Mouse (Mus musculus): Measurements from ENCODE around the gene Skap1. TPM values are rescaled to one million over a fixed set of nuclear protein-coding genes. Genes with fewer than 3 reads are reported as not detected.
A peak's percentile ranks its signal among the peaks of the same experiment; 100 is the strongest.

Gene Skap1
- polyA plus RNA-seq, 2 experiments, result 0.11 to 0.14 TPM

DNA sequence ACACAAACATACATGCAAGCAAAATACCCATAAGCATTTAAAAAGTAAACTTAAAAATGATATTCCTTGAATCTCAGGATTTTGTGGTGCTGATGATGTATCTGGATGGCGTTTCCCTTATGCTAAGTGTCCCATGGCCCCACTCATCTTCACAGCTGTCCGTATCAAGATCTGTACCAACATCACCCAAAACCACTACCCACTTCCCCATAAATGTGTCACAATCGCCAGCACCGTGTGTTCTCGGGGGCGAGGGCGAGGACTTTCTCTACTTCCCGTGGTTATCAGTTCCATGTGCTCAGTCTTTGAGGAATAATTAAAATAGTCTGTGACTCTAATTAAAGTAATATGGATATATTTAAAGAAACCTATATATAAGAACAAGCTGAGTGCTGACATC is 189.5 kb downstream of the Skap1 start:
- Histone ChIP-seq H3K9me3 (ENCODE audit: control insufficient read depth, low read length) (no peaks in the 10 kb centered on the region), H3K27ac (no peak overlapping the region), H3K4me1 (replicated peaks; ENCODE audit: control insufficient read depth in 2 of 2, insufficient read depth in 2 of 2, low read length in 1 of 2) (no peaks in the 10 kb centered on the region), H3K4me3 (ENCODE audit: insufficient read depth in 1 of 2, low read depth in 2 of 2, low read length in 2 of 2) (no peak overlapping the region), H3K36me3 (replicated peaks; ENCODE audit: control insufficient read depth, insufficient read depth, low read depth) (no peaks in the 10 kb centered on the region), H3K27me3 (ENCODE audit: control insufficient read depth, insufficient read depth, low read length) (no peaks in the 10 kb centered on the region), H3K9ac (replicated peaks) (no peak overlapping the region), H3K4me2 (ENCODE audit: low read depth) (no peak overlapping the region)
- DNase-seq (ENCODE audit: low read depth in 3 of 3, low spot score in 3 of 3) (no peak), ATAC-seq (ENCODE audit: insufficient read depth) (no peak)
- 9% methylated on average over 8 of the region's 8 CpGs for WGBS (ENCODE audit: insufficient replicate concordance)
- TF ChIP-seq CTCF (IDR thresholded peaks at IDR 0.05; ENCODE audit: low read depth) (no peak), EP300 (IDR thresholded peaks at IDR 0.05; ENCODE audit: low read depth) (no peak)

- ATAC-seq (ENCODE audit: insufficient read depth) (no peak), DNase-seq (ENCODE audit: low read depth in 3 of 3, low spot score in 3 of 3) (no peak)
- Histone ChIP-seq H3K27ac (no peak overlapping the region), H3K4me2 (ENCODE audit: low read depth) (no peak overlapping the region), H3K9ac (replicated peaks) (no peak overlapping the region), H3K4me3 (ENCODE audit: insufficient read depth in 1 of 2, low read depth in 2 of 2, low read length in 2 of 2) (no peak overlapping the region), H3K4me1 (replicated peaks; ENCODE audit: control insufficient read depth in 2 of 2, insufficient read depth in 2 of 2, low read length in 1 of 2) (no peaks in the 10 kb centered on the region), H3K9me3 (ENCODE audit: control insufficient read depth, low read length) (no peaks in the 10 kb centered on the region), H3K36me3 (replicated peaks; ENCODE audit: control insufficient read depth, insufficient read depth, low read depth) (no peaks in the 10 kb centered on the region), H3K27me3 (ENCODE audit: control insufficient read depth, insufficient read depth, low read length) (no peaks in the 10 kb centered on the region)
- 52% methylated on average over 1 of the region's 1 CpGs for WGBS (ENCODE audit: insufficient replicate concordance)
- TF ChIP-seq EP300 (IDR thresholded peaks at IDR 0.05; ENCODE audit: low read depth), result no peak
- TF ChIP-seq CTCF (IDR thresholded peaks at IDR 0.05; ENCODE audit: low read depth), result no peak
Observed at GRCm38 (mm10) chr11:96658420-96658819, 194.0 kb downstream of the Skap1 start.

DNA sequence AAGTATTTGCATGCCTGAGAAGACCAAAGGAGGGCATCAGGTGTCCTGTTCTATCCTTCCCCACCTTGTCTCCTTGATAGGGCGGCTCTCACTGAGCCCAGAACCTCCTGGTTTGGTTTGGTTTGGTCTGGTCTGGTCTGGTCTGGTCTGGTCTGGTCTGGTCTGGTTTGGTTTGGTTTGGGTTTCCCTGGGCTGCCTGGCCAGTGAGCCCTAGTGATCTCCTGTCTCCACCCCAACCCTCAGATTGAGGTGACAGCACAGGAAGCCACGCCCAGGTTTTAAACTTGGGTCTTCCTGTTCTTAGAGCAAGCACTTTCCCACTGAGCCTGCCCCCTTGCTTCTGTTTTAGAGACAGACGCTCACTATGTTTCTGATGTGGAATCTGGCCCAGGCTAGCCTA is 202.5 kb downstream of the Skap1 start:
- 32% methylated on average over 3 of the region's 3 CpGs for WGBS (ENCODE audit: insufficient replicate concordance)
- no peak for DNase-seq (ENCODE audit: low read depth in 3 of 3, low spot score in 3 of 3)
- Histone ChIP-seq H3K27ac (no peak overlapping the region), H3K4me3 (ENCODE audit: insufficient read depth in 1 of 2, low read depth in 2 of 2, low read length in 2 of 2) (no peak overlapping the region), H3K27me3 (ENCODE audit: control insufficient read depth, insufficient read depth, low read length) (no peaks in the 10 kb centered on the region), H3K4me2 (ENCODE audit: low read depth) (no peak overlapping the region), H3K4me1 (replicated peaks; ENCODE audit: control insufficient read depth in 2 of 2, insufficient read depth in 2 of 2, low read length in 1 of 2) (peaks cover 0 to 2% of the 10 kb centered on the region in 2 experiments; a peak in 1 of 4 replicates), H3K36me3 (replicated peaks; ENCODE audit: control insufficient read depth, insufficient read depth, low read depth) (no peaks in the 10 kb centered on the region), H3K9me3 (ENCODE audit: control insufficient read depth, low read length) (no peaks in the 10 kb centered on the region), H3K9ac (replicated peaks) (no peak overlapping the region)
- no peak for ATAC-seq (ENCODE audit: insufficient read depth)
- no peak for TF ChIP-seq EP300 (IDR thresholded peaks at IDR 0.05; ENCODE audit: low read depth)
- TF ChIP-seq CTCF (IDR thresholded peaks at IDR 0.05; ENCODE audit: low read depth), result no peak

- no peak overlapping the region for H3K4me2 ChIP-seq (ENCODE audit: low read depth)
- H3K9ac ChIP-seq (replicated peaks), result no peak overlapping the region
- H3K9me3 ChIP-seq (ENCODE audit: control insufficient read depth, low read length), result no peaks in the 10 kb centered on the region
- no peak overlapping the region for H3K4me3 ChIP-seq (ENCODE audit: insufficient read depth in 1 of 2, low read depth in 2 of 2, low read length in 2 of 2)
- H3K27me3 ChIP-seq (ENCODE audit: control insufficient read depth, insufficient read depth, low read length), result no peaks in the 10 kb centered on the region
- H3K36me3 ChIP-seq (replicated peaks; ENCODE audit: control insufficient read depth, insufficient read depth, low read depth), result no peaks in the 10 kb centered on the region
- ATAC-seq (ENCODE audit: insufficient read depth) (no peak), DNase-seq (ENCODE audit: low read depth in 3 of 3, low spot score in 3 of 3) (no peak)
- H3K4me1 ChIP-seq (replicated peaks; ENCODE audit: control insufficient read depth in 2 of 2, insufficient read depth in 2 of 2, low read length in 1 of 2), result peaks cover 0 to 2% of the 10 kb centered on the region in 2 experiments; a peak in 1 of 4 replicates
- WGBS (ENCODE audit: insufficient replicate concordance), result 29% methylated on average over 7 of the region's 7 CpGs
- H3K27ac ChIP-seq, result no peak overlapping the region
- TF ChIP-seq EP300 (IDR thresholded peaks at IDR 0.05; ENCODE audit: low read depth) (no peak), CTCF (IDR thresholded peaks at IDR 0.05; ENCODE audit: low read depth) (no peak)
Observed at GRCm38 (mm10) chr11:96668367-96668766, 204.0 kb downstream of the Skap1 start.

GRCm38 (mm10) chr11:96673792-96674191 is 209.4 kb downstream of the Skap1 start:
- TF ChIP-seq EP300 (IDR thresholded peaks at IDR 0.05; ENCODE audit: low read depth) (no peak), CTCF (IDR thresholded peaks at IDR 0.05; ENCODE audit: low read depth) (peak; percentile 63)
- Histone ChIP-seq H3K9me3 (ENCODE audit: control insufficient read depth, low read length) (no peaks in the 10 kb centered on the region), H3K4me3 (ENCODE audit: insufficient read depth in 1 of 2, low read depth in 2 of 2, low read length in 2 of 2) (no peak overlapping the region), H3K9ac (replicated peaks) (no peak overlapping the region), H3K4me1 (replicated peaks; ENCODE audit: control insufficient read depth in 2 of 2, insufficient read depth in 2 of 2, low read length in 1 of 2) (no peaks in the 10 kb centered on the region), H3K4me2 (ENCODE audit: low read depth) (no peak overlapping the region), H3K27me3 (ENCODE audit: control insufficient read depth, insufficient read depth, low read length) (no peaks in the 10 kb centered on the region), H3K27ac (no peak overlapping the region), H3K36me3 (replicated peaks; ENCODE audit: control insufficient read depth, insufficient read depth, low read depth) (no peaks in the 10 kb centered on the region)
- 5% methylated on average over 6 of the region's 6 CpGs for WGBS (ENCODE audit: insufficient replicate concordance)
- DNase-seq (ENCODE audit: low read depth in 3 of 3, low spot score in 3 of 3) (no peak), ATAC-seq (ENCODE audit: insufficient read depth) (no peak)
